Mouse (Mus musculus) bone marrow, adult 2 months (tissue): Measurements from ENCODE around the gene Prame.
"Not testable (repeated sequence)": the region's sequence is repeated elsewhere in the genome, so short reads cannot be mapped to it uniquely, and the experiment has no call there.

Experiments used
- CTCF ChIP-seq: fragments of 200-500 bp; IDR thresholded peaks from 2 replicates; pipeline ENCODE4 v1.5.1; 2011; ENCODE audit warnings: low read length, control low read depth; ENCODE audit not compliant: control insufficient read depth, insufficient read depth
- POLR2A ChIP-seq: fragments of 200-500 bp; IDR thresholded peaks from 2 replicates; pipeline ENCODE4 v1.6.1; 2011; ENCODE audit warnings: low read depth, mild to moderate bottlenecking, control low read depth, low read length, borderline replicate concordance; ENCODE audit not compliant: control insufficient read depth

DNA sequence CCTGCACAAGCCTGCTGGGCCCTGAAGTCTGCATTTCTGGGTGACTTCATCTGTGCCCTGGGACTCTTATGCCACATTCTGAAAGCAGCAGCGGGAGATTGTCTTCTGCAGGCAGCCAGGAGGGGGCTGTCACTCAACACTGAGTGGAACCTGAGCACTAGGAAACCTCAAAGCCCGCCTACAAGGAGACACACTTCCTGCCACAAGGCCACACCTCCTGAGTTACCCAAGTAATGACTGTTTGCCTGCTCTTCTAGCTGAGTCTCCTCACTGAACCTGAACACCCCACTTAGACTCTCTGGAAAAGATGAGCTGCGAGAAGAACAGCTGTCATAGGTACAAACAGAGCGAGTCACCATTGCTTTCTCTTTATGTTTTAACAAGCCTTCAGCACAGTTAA lies 62.6 kb downstream of the Prame start:
- TF ChIP-seq POLR2A, CTCF: not testable (repeated sequence)
